Mouse (Mus musculus) hindbrain, embryonic 13.5 days (tissue): Measurements from ENCODE around the gene E330017A01Rik. TPM values are rescaled to one million over a fixed set of nuclear protein-coding genes. Genes with fewer than 3 reads are reported as not detected.
A peak's percentile ranks its signal among the peaks of the same experiment; 100 is the strongest.
"Not testable (repeated sequence)": the region's sequence is repeated elsewhere in the genome, so short reads cannot be mapped to it uniquely, and the experiment has no call there.

Experiments
- ATAC-seq: fragments of 200-750 bp; cut with Nextera tagmentation; 2 replicates; pipeline ENCODE4 v1.8.0; 2017; ENCODE audit warnings: moderate TSS enrichment; ENCODE audit not compliant: low FRiP score
- H3K27ac ChIP-seq: fragments of 300-500 bp; sonication (generic); 2 replicates; pipeline ENCODE4 v1.5.1; 2015; ENCODE audit warnings: inconsistent platforms, mild to moderate bottlenecking, moderate library complexity
- H3K27me3 ChIP-seq: fragments of 300-500 bp; sonication (generic); 2 replicates; pipeline ENCODE4 v1.6.1; 2015; ENCODE audit warnings: mild to moderate bottlenecking, inconsistent platforms
- H3K36me3 ChIP-seq: fragments of 300-500 bp; sonication (generic); 2 replicates; pipeline ENCODE4 v1.6.1; 2015; ENCODE audit warnings: mild to moderate bottlenecking, inconsistent platforms
- H3K4me1 ChIP-seq: fragments of 300-500 bp; sonication (generic); replicated peaks from 2 replicates; pipeline ENCODE4 v1.6.1; 2015; ENCODE audit warnings: inconsistent platforms
- H3K4me2 ChIP-seq: fragments of 300-500 bp; sonication (generic); 2 replicates; pipeline ENCODE4 v1.6.1; 2015; ENCODE audit warnings: inconsistent platforms, mild to moderate bottlenecking, moderate library complexity
- H3K4me3 ChIP-seq: fragments of 300-500 bp; sonication (generic); 2 replicates; pipeline ENCODE4 v1.5.1; 2015; ENCODE audit warnings: mild to moderate bottlenecking, inconsistent platforms
- H3K9ac ChIP-seq: fragments of 300-500 bp; sonication (generic); 2 replicates; pipeline ENCODE4 v1.6.1; 2015; ENCODE audit warnings: mild to moderate bottlenecking, inconsistent platforms
- H3K9me3 ChIP-seq: fragments of 300-500 bp; sonication (generic); 2 replicates; pipeline ENCODE4 v1.6.1; 2016; ENCODE audit warnings: inconsistent platforms
- WGBS: fragments of 180-500 bp; shearing (Covaris S2); methylation state at CpG from one replicate; pipeline ENCODE4 v1.1.7; 2015; 5-methylcytosine and 5-hydroxymethylcytosine counted together
- polyA plus RNA-seq: library from polyadenylated mRNA; unstranded; fragments of >200 nt; fragmentation: Nextera tagmentation; extraction: Ambion mirVana; gene quantifications from 2 replicates; pipeline ENCODE4 v1.2.1, GENCODE M21; 2015

Gene E330017A01Rik
- polyA plus RNA-seq, 1 experiment from 2014 or later = not detected

- H3K9ac ChIP-seq = no peak overlapping the region
- ATAC-seq = no peak
- H3K4me3 ChIP-seq = no peak overlapping the region
Measured at GRCm38 (mm10) chr16:58672396-58672795, 33.9 kb upstream of the E330017A01Rik start.

GRCm38 (mm10) chr16:58671212-58671985 is 32.9 kb upstream of the E330017A01Rik start:
- Histone ChIP-seq H3K36me3 (peaks cover 28% of the 10 kb centered on the region), H3K4me2 (peak overlapping the region; percentile 75), H3K9ac (peak overlapping the region; percentile 86), H3K27ac (no peak overlapping the region), H3K27me3 (no peaks in the 10 kb centered on the region), H3K4me3 (peak overlapping the region; percentile 89), H3K4me1 (peaks cover 11% of the 10 kb centered on the region), H3K9me3 (no peaks in the 10 kb centered on the region)
- ATAC-seq = no peak
- WGBS = 78% methylated on average over 8 of the region's 8 CpGs

More at GRCm38 (mm10) chr16:58672396-58672795, 33.9 kb upstream of the E330017A01Rik start:
- Histone ChIP-seq H3K4me1 (peaks cover 11% of the 10 kb centered on the region), H3K4me2 (no peak overlapping the region), H3K9me3 (no peaks in the 10 kb centered on the region), H3K27me3 (no peaks in the 10 kb centered on the region), H3K27ac (no peak overlapping the region), H3K36me3 (peaks cover 34% of the 10 kb centered on the region)
- WGBS = 98% methylated on average over 13 of the region's 13 CpGs

- no peaks in the 10 kb centered on the region for H3K9me3 ChIP-seq
- no peaks in the 10 kb centered on the region for H3K27me3 ChIP-seq
- peak overlapping the region; percentile 75 for H3K4me2 ChIP-seq
- H3K36me3 ChIP-seq = peaks cover 23% of the 10 kb centered on the region
- ATAC-seq = peak; percentile 67
- WGBS = under 1% methylated on average over 25 of the region's 25 CpGs
- H3K4me3 ChIP-seq = peak overlapping the region; percentile 89
- peaks cover 11% of the 10 kb centered on the region for H3K4me1 ChIP-seq
- peak overlapping the region; percentile 86 for H3K9ac ChIP-seq
- H3K27ac ChIP-seq = peak overlapping the region; percentile 88
Measured at GRCm38 (mm10) chr16:58670643-58671042, 32.1 kb upstream of the E330017A01Rik start.

GRCm38 (mm10) chr16:58669917-58670630 is 31.5 kb upstream of the E330017A01Rik start, which contains the start of gene Cpox:
Gene Cpox (plus strand): TSS chr16:58670292.
- peaks cover 20% of the 10 kb centered on the region for H3K36me3 ChIP-seq
- peak within 1 kb of the TSS; percentile 86 for H3K9ac ChIP-seq
- H3K9me3 ChIP-seq = no peaks in the 10 kb centered on the region
- no peaks in the 10 kb centered on the region for H3K27me3 ChIP-seq
- peak within 1 kb of the TSS; percentile 88 for H3K27ac ChIP-seq
- peak within 1 kb of the TSS; percentile 89 for H3K4me3 ChIP-seq
- peak within 1 kb of the TSS; percentile 75 for H3K4me2 ChIP-seq
- WGBS = under 1% methylated on average over 51 of the region's 51 CpGs
- peak; percentile 99 for ATAC-seq
- peaks cover 11% of the 10 kb centered on the region for H3K4me1 ChIP-seq

- no peak overlapping the region; the same call in 1 of the 2 replicates for H3K4me3 ChIP-seq
- peaks cover 12% of the 10 kb centered on the region for H3K36me3 ChIP-seq
- no peaks in the 10 kb centered on the region for H3K27me3 ChIP-seq
- H3K4me2 ChIP-seq = peak overlapping the region; percentile 75
- H3K9ac ChIP-seq = no peak overlapping the region
- 69% methylated on average over 5 of the region's 5 CpGs for WGBS
- H3K9me3 ChIP-seq = no peaks in the 10 kb centered on the region
- H3K4me1 ChIP-seq = peaks cover 11% of the 10 kb centered on the region
- H3K27ac ChIP-seq = no peak overlapping the region
- ATAC-seq = no peak
Measured at GRCm38 (mm10) chr16:58669264-58669663, 30.7 kb upstream of the E330017A01Rik start.

- Histone ChIP-seq H3K27me3 (no peaks in the 10 kb centered on the region), H3K9ac (no peak overlapping the region), H3K9me3 (no peaks in the 10 kb centered on the region), H3K4me1 (peaks cover 11% of the 10 kb centered on the region), H3K4me2 (no peak overlapping the region), H3K4me3 (no peak overlapping the region), H3K27ac (no peak overlapping the region), H3K36me3 (peaks cover 5% of the 10 kb centered on the region)
- no peak for ATAC-seq
- WGBS = 85% methylated on average over 3 of the region's 3 CpGs
Measured at GRCm38 (mm10) chr16:58668586-58668985, 30.0 kb upstream of the E330017A01Rik start.

- ATAC-seq, H3K4me2 ChIP-seq: not testable (repeated sequence)
- WGBS = 81% methylated on average over 3 of the region's 3 CpGs
Measured at GRCm38 (mm10) chr16:58666681-58667080, 28.1 kb upstream of the E330017A01Rik start.

GRCm38 (mm10) chr16:58665137-58665536 is 26.6 kb upstream of the E330017A01Rik start:
- not testable (repeated sequence) for H3K36me3 ChIP-seq, H3K27ac ChIP-seq, ATAC-seq, H3K4me1 ChIP-seq, H3K9me3 ChIP-seq, H3K27me3 ChIP-seq, H3K9ac ChIP-seq, H3K4me2 ChIP-seq, H3K4me3 ChIP-seq

More at GRCm38 (mm10) chr16:58666681-58667080, 28.1 kb upstream of the E330017A01Rik start:
- not testable (repeated sequence) for H3K36me3 ChIP-seq, H3K4me3 ChIP-seq, H3K9ac ChIP-seq, H3K9me3 ChIP-seq, H3K27ac ChIP-seq, H3K27me3 ChIP-seq
- H3K4me1 ChIP-seq = peaks cover 11% of the 10 kb centered on the region

- no peak for ATAC-seq
- no peak overlapping the region for H3K27ac ChIP-seq
- H3K4me1 ChIP-seq = no peaks in the 10 kb centered on the region
- no peaks in the 10 kb centered on the region for H3K9me3 ChIP-seq
- no peak overlapping the region for H3K4me2 ChIP-seq
- H3K4me3 ChIP-seq = no peak overlapping the region
- H3K36me3 ChIP-seq = no peaks in the 10 kb centered on the region
- 88% methylated on average over 2 of the region's 2 CpGs for WGBS
- H3K9ac ChIP-seq = no peak overlapping the region
- no peaks in the 10 kb centered on the region for H3K27me3 ChIP-seq
Measured at GRCm38 (mm10) chr16:58663816-58664215, 25.3 kb upstream of the E330017A01Rik start.

- Histone ChIP-seq H3K36me3 (no peaks in the 10 kb centered on the region), H3K4me3 (no peak overlapping the region), H3K27ac (no peak overlapping the region), H3K4me1 (no peaks in the 10 kb centered on the region), H3K4me2 (no peak overlapping the region), H3K9ac (no peak overlapping the region), H3K9me3 (no peaks in the 10 kb centered on the region), H3K27me3 (no peaks in the 10 kb centered on the region)
- no peak for ATAC-seq
- WGBS = 70% methylated on average over 5 of the region's 5 CpGs
Measured at GRCm38 (mm10) chr16:58663021-58663420, 24.5 kb upstream of the E330017A01Rik start.

- Histone ChIP-seq H3K4me1 (no peaks in the 10 kb centered on the region), H3K4me2 (no peak overlapping the region), H3K36me3 (no peaks in the 10 kb centered on the region), H3K27ac (no peak overlapping the region), H3K9ac (no peak overlapping the region), H3K9me3 (no peaks in the 10 kb centered on the region), H3K4me3 (no peak overlapping the region), H3K27me3 (no peaks in the 10 kb centered on the region)
- no peak for ATAC-seq
Measured at GRCm38 (mm10) chr16:58662287-58662791, 23.8 kb upstream of the E330017A01Rik start.

- WGBS = 90% methylated on average over 5 of the region's 5 CpGs
- H3K4me1 ChIP-seq = no peaks in the 10 kb centered on the region
- H3K27me3 ChIP-seq = no peaks in the 10 kb centered on the region
- no peak overlapping the region for H3K4me3 ChIP-seq
- no peaks in the 10 kb centered on the region for H3K9me3 ChIP-seq
- ATAC-seq = no peak
- H3K36me3 ChIP-seq = no peaks in the 10 kb centered on the region
- no peak overlapping the region for H3K27ac ChIP-seq
- H3K9ac ChIP-seq = no peak overlapping the region
- H3K4me2 ChIP-seq = no peak overlapping the region
Measured at GRCm38 (mm10) chr16:58661826-58662225, 23.3 kb upstream of the E330017A01Rik start.
